Mouse (Mus musculus) olfactory bulb, adult 2 months (tissue): ENCODE results near the gene Rbms2. TPM values are rescaled to one million over a fixed set of nuclear protein-coding genes. Genes with fewer than 3 reads are reported as not detected.
A peak's percentile ranks its signal among the peaks of the same experiment; 100 is the strongest.

Experiments used
- H3K27ac ChIP-seq: fragments of 200-500 bp; 2 replicates; pipeline ENCODE4 v1.5.1; 2012; ENCODE audit warnings: low read depth, low read length; ENCODE audit not compliant: insufficient read depth
- H3K4me1 ChIP-seq: fragments of 200-500 bp; 2 replicates; pipeline ENCODE4 v1.6.1; 2012; ENCODE audit warnings: low read length; ENCODE audit not compliant: control insufficient read depth, insufficient read depth
- H3K4me3 ChIP-seq: fragments of 200-500 bp; 2 replicates; pipeline ENCODE4 v1.5.1; 2012; ENCODE audit warnings: mild to moderate bottlenecking, low read depth, low read length, moderate library complexity; ENCODE audit not compliant: insufficient read depth
- CTCF ChIP-seq: fragments of 200-500 bp; IDR thresholded peaks from 2 replicates; pipeline ENCODE4 v1.5.1; 2012; ENCODE audit warnings: low read depth, mild to moderate bottlenecking, low read length, moderate library complexity; ENCODE audit not compliant: insufficient read depth
- POLR2A ChIP-seq: fragments of 200-500 bp; IDR thresholded peaks from 2 replicates; pipeline ENCODE4 v1.6.1; 2012; ENCODE audit warnings: mild to moderate bottlenecking, low read depth, low read length, moderate library complexity; ENCODE audit not compliant: insufficient read depth
- WGBS: fragments of 180-500 bp; shearing (Covaris S2); methylation state at CpG from one replicate; pipeline ENCODE4 v1.1.7; 2018; 5-methylcytosine and 5-hydroxymethylcytosine counted together
- polyA plus RNA-seq: library from polyadenylated mRNA; stranded (reverse); fragments of >200 nt; gene quantifications from 2 replicates; pipeline ENCODE4 v1.2.4, GENCODE M21; 2012; ENCODE audit warnings: low replicate concordance; ENCODE audit not compliant: missing spikeins, insufficient read depth, insufficient read length

Rbms2 gene
- polyA plus RNA-seq, 1 experiment: not detected

- TF ChIP-seq POLR2A: no peak
- TF ChIP-seq CTCF: no peak
- 8% methylated on average over 9 of the region's 9 CpGs for WGBS
- Histone ChIP-seq H3K4me1 (peaks cover 9% of the 10 kb centered on the region; the same call in 1 of the 2 replicates), H3K4me3 (peak overlapping the region; percentile 95), H3K27ac (peak overlapping the region; percentile 99)
Measured at GRCm38 (mm10) chr10:128082477-128082808, 97.7 kb downstream of the Rbms2 start.

- WGBS: 25% methylated on average over 6 of the region's 6 CpGs
- Histone ChIP-seq H3K27ac (peak overlapping the region; percentile 99; the same call in 1 of the 2 replicates), H3K4me1 (peaks cover 9% of the 10 kb centered on the region; the same call in 1 of the 2 replicates), H3K4me3 (no peak overlapping the region)
- no peak for TF ChIP-seq POLR2A
- no peak for TF ChIP-seq CTCF
Measured at GRCm38 (mm10) chr10:128081807-128082476, 98.2 kb downstream of the Rbms2 start.

Other genes starting within 250 kb of the Rbms2 start
- gene Hsd17b6, start 172.7 kb downstream of the Rbms2 start, polyA plus RNA-seq: not detected in 2 replicates
- gene Prim1, start 165.1 kb downstream of the Rbms2 start, polyA plus RNA-seq: not detected in 2 replicates
- gene Naca, start 144.7 kb downstream of the Rbms2 start, polyA plus RNA-seq: not detected in 2 replicates
- not detected in 2 replicates for gene Ptges3, start 121.3 kb downstream of the Rbms2 start, polyA plus RNA-seq
- gene Atp5b, start 97.0 kb downstream of the Rbms2 start, polyA plus RNA-seq: 323 and 1,263 TPM in 2 replicates
- gene Baz2a, start 88.7 kb downstream of the Rbms2 start, polyA plus RNA-seq: 53.8 and 199 TPM in 2 replicates
- gene Gls2, start 14.2 kb upstream of the Rbms2 start, polyA plus RNA-seq: not detected in 2 replicates
- gene Spryd4, start 31.5 kb upstream of the Rbms2 start, polyA plus RNA-seq: not detected in 2 replicates
- not detected in 2 replicates for gene Mip, start 45.5 kb upstream of the Rbms2 start, polyA plus RNA-seq
- not detected in 2 replicates for gene Timeless, start 51.8 kb upstream of the Rbms2 start, polyA plus RNA-seq
- gene Apon, start 73.8 kb upstream of the Rbms2 start, polyA plus RNA-seq: not detected in 2 replicates
- not detected in 2 replicates for gene Apof, start 88.4 kb upstream of the Rbms2 start, polyA plus RNA-seq
- gene Stat2, start 90.3 kb upstream of the Rbms2 start, polyA plus RNA-seq: not detected in 2 replicates
- not detected in 2 replicates for gene Il23a, start 118.5 kb upstream of the Rbms2 start, polyA plus RNA-seq
- gene Pan2, start 123.0 kb upstream of the Rbms2 start, polyA plus RNA-seq: not detected in 2 replicates
- not detected in 2 replicates for gene Cnpy2, start 142.2 kb upstream of the Rbms2 start, polyA plus RNA-seq
- gene Cs, start 157.4 kb upstream of the Rbms2 start, polyA plus RNA-seq: 262 TPM in 1 of 2 replicates, not detected in the other
- not detected in 2 replicates for gene Coq10a, start 188.7 kb upstream of the Rbms2 start, polyA plus RNA-seq
- gene Ankrd52, start 196.8 kb upstream of the Rbms2 start, polyA plus RNA-seq: not detected in 2 replicates
- gene Slc39a5, start 220.9 kb upstream of the Rbms2 start, polyA plus RNA-seq: not detected in 2 replicates
- gene Nabp2, start 231.2 kb upstream of the Rbms2 start, polyA plus RNA-seq: not detected in 2 replicates
- gene Rnf41, start 231.4 kb upstream of the Rbms2 start, polyA plus RNA-seq: 155 TPM in 1 of 2 replicates, not detected in the other